Mouse (Mus musculus) hindbrain, embryonic 14.5 days (tissue): Measurements from ENCODE around the gene Surf6. TPM values are rescaled to one million over a fixed set of nuclear protein-coding genes. Genes with fewer than 3 reads are reported as not detected.

Experiments used
- ATAC-seq: fragments of 200-750 bp; cut with Nextera tagmentation; 2 replicates; pipeline ENCODE4 v1.8.0; 2017; ENCODE audit warnings: moderate number of reproducible peaks, mild to moderate bottlenecking, moderate TSS enrichment, moderate library complexity; ENCODE audit not compliant: low FRiP score
- DNase-seq: peaks from one replicate; pipeline ENCODE4 v3.0.0-alpha.2; 2015; ENCODE audit warnings: low spot score
- H3K27ac ChIP-seq: fragments of 300-500 bp; sonication (generic); 2 replicates; pipeline ENCODE4 v1.5.1; 2014; ENCODE audit warnings: mild to moderate bottlenecking, moderate library complexity
- H3K27me3 ChIP-seq: fragments of 300-500 bp; sonication (generic); 2 replicates; pipeline ENCODE4 v1.6.1; 2014; ENCODE audit warnings: mild to moderate bottlenecking, low read length, mixed read lengths; ENCODE audit not compliant: control insufficient read depth, insufficient read depth
- H3K36me3 ChIP-seq: fragments of 300-500 bp; sonication (generic); replicated peaks from 2 replicates; pipeline ENCODE4 v1.6.1; 2014; ENCODE audit not compliant: control insufficient read depth, insufficient read depth
- H3K4me1 ChIP-seq: fragments of 300-500 bp; sonication (generic); replicated peaks from 2 replicates; pipeline ENCODE4 v1.6.1; 2014; ENCODE audit warnings: antibody characterized with exemption, low read length, mixed read lengths; ENCODE audit not compliant: control insufficient read depth, insufficient read depth
- H3K4me2 ChIP-seq: fragments of 300-500 bp; sonication (generic); replicated peaks from 2 replicates; pipeline ENCODE4 v1.6.1; 2014; ENCODE audit warnings: mild to moderate bottlenecking, moderate library complexity
- H3K4me3 ChIP-seq: fragments of 300-500 bp; sonication (generic); replicated peaks from 2 replicates; pipeline ENCODE4 v1.5.1; 2014; ENCODE audit warnings: mild to moderate bottlenecking, low read length
- H3K9ac ChIP-seq: fragments of 300-500 bp; sonication (generic); 2 replicates; pipeline ENCODE4 v1.6.1; 2014
- H3K9me3 ChIP-seq: fragments of 300-500 bp; sonication (generic); 2 replicates; pipeline ENCODE4 v1.6.1; 2016; ENCODE audit warnings: low read length; ENCODE audit not compliant: control insufficient read depth
- WGBS: fragments of 180-500 bp; shearing (Covaris S2); extraction: QIAGEN DNeasy Blood & Tissue Kit; methylation state at CpG from one replicate; pipeline ENCODE4 v1.1.7; 2014; 5-methylcytosine and 5-hydroxymethylcytosine counted together
- polyA plus RNA-seq: library from polyadenylated mRNA; unstranded; fragments of >200 nt; fragmentation: Nextera tagmentation; extraction: Ambion mirVana; gene quantifications from 2 replicates; pipeline ENCODE4 v1.2.1, GENCODE M21; 2014

The Surf6 gene
- polyA plus RNA-seq, 1 experiment from 2014 or later, result 15.9 TPM

- WGBS, result 71% methylated on average over 3 of the region's 3 CpGs
- H3K9me3 ChIP-seq, result no peaks in the 10 kb centered on the region
- ATAC-seq, result no peak
- no peak within 1 kb of the TSS for H3K9ac ChIP-seq
- H3K27me3 ChIP-seq, result no peaks in the 10 kb centered on the region
- no peaks in the 10 kb centered on the region for H3K4me1 ChIP-seq
- no peaks in the 10 kb centered on the region for H3K36me3 ChIP-seq
- no peak within 1 kb of the TSS for H3K4me3 ChIP-seq
- H3K27ac ChIP-seq, result no peak within 1 kb of the TSS
- H3K4me2 ChIP-seq, result no peak within 1 kb of the TSS
- no peak for DNase-seq
Observed at GRCm38 (mm10) chr2:26864879-26865278, 37.8 kb downstream of the Surf6 start, which contains the start of gene Abo. Gene Abo, minus strand, starts transcription at chr2:26864979.

GRCm38 (mm10) chr2:26862856-26863255, 39.8 kb downstream of the Surf6 start:
- Histone ChIP-seq H3K4me1 (no peaks in the 10 kb centered on the region), H3K9me3 (no peaks in the 10 kb centered on the region)
- WGBS, result 87% methylated on average over 3 of the region's 3 CpGs

GRCm38 (mm10) chr2:26847706-26848105, 55.0 kb downstream of the Surf6 start:
- 60% methylated on average over 2 of the region's 2 CpGs for WGBS
- ATAC-seq (no peak), DNase-seq (no peak)

More at GRCm38 (mm10) chr2:26862856-26863255, 39.8 kb downstream of the Surf6 start:
- Histone ChIP-seq H3K36me3 (no peaks in the 10 kb centered on the region), H3K4me3 (no peak overlapping the region), H3K4me2 (no peak overlapping the region), H3K27me3 (no peaks in the 10 kb centered on the region), H3K27ac (no peak overlapping the region), H3K9ac (no peak overlapping the region)
- DNase-seq (no peak), ATAC-seq (no peak)

More at GRCm38 (mm10) chr2:26847706-26848105, 55.0 kb downstream of the Surf6 start:
- H3K27ac ChIP-seq, result no peak overlapping the region
- no peak overlapping the region for H3K4me3 ChIP-seq
- no peaks in the 10 kb centered on the region for H3K36me3 ChIP-seq
- H3K4me1 ChIP-seq, result no peaks in the 10 kb centered on the region
- no peaks in the 10 kb centered on the region for H3K9me3 ChIP-seq
- H3K4me2 ChIP-seq, result no peak overlapping the region
- H3K9ac ChIP-seq, result no peak overlapping the region
- no peaks in the 10 kb centered on the region for H3K27me3 ChIP-seq

Other genes with a start within 250 kb of the Surf6 start
- not detected in 2 replicates for gene Lcn4, start 231.6 kb downstream of the Surf6 start, polyA plus RNA-seq
- gene Abo, start 37.9 kb downstream of the Surf6 start, polyA plus RNA-seq, result not detected in 2 replicates
- gene Med22, start 7.8 kb upstream of the Surf6 start, polyA plus RNA-seq, result 113 TPM in 2 replicates
- gene Rpl7a, start 7.9 kb upstream of the Surf6 start, polyA plus RNA-seq, result 439 and 494 TPM in 2 replicates
- gene Surf2, start 13.5 kb upstream of the Surf6 start, polyA plus RNA-seq, result 44.1 and 45.2 TPM in 2 replicates
- gene Surf1, start 13.7 kb upstream of the Surf6 start, polyA plus RNA-seq, result 80.3 and 86.9 TPM in 2 replicates
- 109 and 117 TPM in 2 replicates for gene Surf4, start 31.0 kb upstream of the Surf6 start, polyA plus RNA-seq
- 0.16 TPM in 1 of 2 replicates, not detected in the other for gene Stkld1, start 31.2 kb upstream of the Surf6 start, polyA plus RNA-seq
- 32.6 and 35.8 TPM in 2 replicates for gene Rexo4, start 61.5 kb upstream of the Surf6 start, polyA plus RNA-seq
- gene Adamts13, start 70.5 kb upstream of the Surf6 start, polyA plus RNA-seq, result 0.11 TPM in 1 of 2 replicates, not detected in the other
- gene Cacfd1, start 107.0 kb upstream of the Surf6 start, polyA plus RNA-seq, result 72.7 and 83.7 TPM in 2 replicates
- gene Slc2a6, start 125.1 kb upstream of the Surf6 start, polyA plus RNA-seq, result 10.1 and 10.8 TPM in 2 replicates
- gene Mymk, start 169.3 kb upstream of the Surf6 start, polyA plus RNA-seq, result 0.32 TPM in 1 of 2 replicates, not detected in the other
- gene Adamtsl2, start 176.5 kb upstream of the Surf6 start, polyA plus RNA-seq, result 9.1 and 10.0 TPM in 2 replicates
- 7.9 and 9.4 TPM in 2 replicates for gene Fam163b, start 239.6 kb upstream of the Surf6 start, polyA plus RNA-seq